Mouse (Mus musculus): ENCODE measurements around the gene Rnase10. TPM values are rescaled to one million over a fixed set of nuclear protein-coding genes. Genes with fewer than 3 reads are reported as not detected.
"Not testable (repeated sequence)": the region's sequence is repeated elsewhere in the genome, so short reads cannot be mapped to it uniquely, and the experiment has no call there.

The Rnase10 gene
- polyA plus RNA-seq, 1 experiment from 2014 or later, result 0.27 TPM

DNA sequence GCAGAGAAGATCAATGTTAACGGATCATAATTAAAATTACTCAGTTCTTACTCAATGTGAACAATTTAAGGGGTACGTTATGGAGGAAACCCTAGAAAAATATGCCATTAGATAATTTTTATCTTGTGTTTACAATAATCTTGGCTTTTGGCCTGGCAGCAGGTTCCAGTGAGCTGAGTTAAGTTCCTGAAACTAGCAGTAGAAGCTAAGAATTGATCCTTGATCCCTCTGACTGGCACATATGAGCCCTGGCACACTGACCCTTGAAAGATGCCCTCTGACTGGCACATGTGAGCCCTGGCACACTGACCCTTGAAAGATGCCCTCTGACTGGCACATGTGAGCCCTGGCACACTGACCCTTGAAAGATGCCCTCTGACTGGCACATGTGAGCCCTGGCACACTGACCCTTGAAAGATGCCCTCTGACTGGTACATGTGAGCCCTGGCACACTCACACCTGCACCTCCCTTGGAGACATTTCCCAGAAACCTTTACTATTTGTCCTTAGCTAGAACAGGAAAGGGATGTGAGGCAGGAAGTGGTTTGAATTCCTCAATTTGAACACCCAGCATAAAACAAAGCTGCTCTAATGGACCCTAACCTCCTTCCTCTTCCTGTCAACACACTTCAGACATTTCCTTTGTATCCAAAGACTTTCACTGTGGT lies 9.4 kb upstream of the Rnase10 start:
- Histone ChIP-seq H3K27ac (ENCODE audit: low read depth) (no peak overlapping the region), H3K27me3 (replicated peaks; ENCODE audit: control insufficient read depth, insufficient read depth, low read length) (no peaks in the 10 kb centered on the region), H3K36me3 (ENCODE audit: control insufficient read depth, insufficient read depth, low read length) (no peaks in the 10 kb centered on the region), H3K9ac (ENCODE audit: low read length) (no peak overlapping the region), H3K4me3 (ENCODE audit: low read depth, low read length) (no peak overlapping the region), H3K9me3 (ENCODE audit: control insufficient read depth, low read length) (no peaks in the 10 kb centered on the region), H3K4me2 (ENCODE audit: low read length) (no peak overlapping the region), H3K4me1 (replicated peaks; ENCODE audit: control insufficient read depth, insufficient read depth, low read length) (no peaks in the 10 kb centered on the region; the same call in 1 of the 2 replicates)
- no peak for ATAC-seq (replicated peaks; ENCODE audit: low FRiP score, low TSS enrichment, low read depth)
- DNase-seq (ENCODE audit: low spot score), result no peak
- 77% methylated on average over 2 of the region's 2 CpGs for WGBS

DNA sequence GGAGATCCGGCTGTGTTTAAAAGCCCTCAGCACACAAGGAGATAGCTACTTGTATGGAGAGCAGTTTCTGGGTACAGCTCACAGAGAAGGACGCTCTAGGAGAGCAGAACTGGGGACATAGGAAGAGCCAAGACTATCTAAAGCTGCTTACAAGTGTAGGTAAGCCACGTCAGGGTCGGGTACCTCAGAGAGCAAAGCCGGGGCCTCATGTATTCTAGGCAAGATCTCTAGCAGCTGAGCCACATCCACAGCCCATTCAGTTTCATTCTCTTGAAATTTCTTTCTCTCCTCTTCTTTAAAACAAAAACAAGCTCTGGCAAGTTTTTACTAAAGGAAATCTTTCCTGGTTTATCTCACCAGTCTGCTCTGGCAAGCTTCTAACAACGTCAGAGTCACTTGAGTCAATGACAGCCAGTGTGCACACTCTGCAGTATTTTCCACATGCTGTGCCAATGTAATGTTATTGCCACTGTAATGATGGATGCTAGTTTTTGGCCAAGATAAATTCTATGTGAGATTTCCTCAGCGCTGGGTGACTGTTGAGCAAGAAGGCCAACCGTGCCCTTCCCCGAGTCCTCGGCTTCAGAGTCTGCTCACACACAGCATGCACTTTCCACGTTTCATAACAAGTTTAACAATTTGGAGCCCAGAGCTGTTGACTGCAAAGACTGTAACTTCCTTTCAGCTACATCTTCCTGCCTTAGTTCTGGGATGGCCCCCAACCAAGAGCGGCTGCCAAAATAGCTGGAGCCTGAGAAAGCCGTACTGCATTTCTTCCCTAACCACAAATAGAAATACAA lies 563 bp downstream of the Rnase10 start:
- Histone ChIP-seq H3K4me3 (ENCODE audit: low read depth, low read length) (no peak overlapping the region), H3K9ac (ENCODE audit: low read length) (0 out of 2 replicates have a peak overlapping the region, but pooled peaks have one; percentile 8), H3K27ac (ENCODE audit: low read depth) (peak overlapping the region; percentile 88), H3K4me1 (replicated peaks; ENCODE audit: control insufficient read depth, insufficient read depth, low read length) (peaks cover 6% of the 10 kb centered on the region; the same call in 1 of the 2 replicates), H3K36me3 (ENCODE audit: control insufficient read depth, insufficient read depth, low read length) (no peaks in the 10 kb centered on the region), H3K4me2 (ENCODE audit: low read length) (peak overlapping the region; percentile 1; the same call in 1 of the 2 replicates), H3K9me3 (ENCODE audit: control insufficient read depth, low read length) (no peaks in the 10 kb centered on the region), H3K27me3 (replicated peaks; ENCODE audit: control insufficient read depth, insufficient read depth, low read length) (no peaks in the 10 kb centered on the region)
- WGBS, result 53% methylated on average over 13 of the region's 13 CpGs
- peak; percentile 56 for DNase-seq (ENCODE audit: low spot score)
- peak; percentile 78; the same call in 1 of the 2 replicates for ATAC-seq (replicated peaks; ENCODE audit: low FRiP score, low TSS enrichment, low read depth)

DNA sequence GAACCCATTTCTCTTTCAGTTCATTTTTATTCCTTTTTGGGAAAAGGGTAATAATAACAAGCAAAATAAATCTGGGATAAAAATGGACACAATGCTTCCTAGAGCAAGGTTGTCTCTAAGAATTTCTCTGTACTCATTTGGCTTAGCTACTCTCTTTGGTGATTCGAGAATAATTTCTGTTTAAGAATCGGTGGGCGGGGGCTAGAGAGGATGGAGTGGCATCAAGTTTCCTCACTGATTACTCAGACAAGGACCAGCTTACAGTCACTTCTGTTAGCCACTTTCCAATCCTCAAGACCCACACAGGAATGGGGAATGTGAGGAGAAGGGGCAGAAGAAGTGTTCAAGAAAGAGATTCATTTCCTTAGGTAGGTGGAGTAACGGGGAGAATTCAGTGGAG lies 1.2 kb downstream of the Rnase10 start:
- Histone ChIP-seq H3K4me3 (ENCODE audit: low read depth, low read length) (no peak overlapping the region), H3K27me3 (replicated peaks; ENCODE audit: control insufficient read depth, insufficient read depth, low read length) (no peaks in the 10 kb centered on the region), H3K36me3 (ENCODE audit: control insufficient read depth, insufficient read depth, low read length) (no peaks in the 10 kb centered on the region), H3K4me1 (replicated peaks; ENCODE audit: control insufficient read depth, insufficient read depth, low read length) (peaks cover 6% of the 10 kb centered on the region; the same call in 1 of the 2 replicates), H3K9me3 (ENCODE audit: control insufficient read depth, low read length) (no peaks in the 10 kb centered on the region), H3K4me2 (ENCODE audit: low read length) (peak overlapping the region; percentile 1; the same call in 1 of the 2 replicates), H3K27ac (ENCODE audit: low read depth) (peak overlapping the region; percentile 88), H3K9ac (ENCODE audit: low read length) (no peak overlapping the region)
- DNase-seq (ENCODE audit: low spot score) (no peak), ATAC-seq (replicated peaks; ENCODE audit: low FRiP score, low TSS enrichment, low read depth) (no peak)
- WGBS, result 80% methylated on average over 4 of the region's 4 CpGs

DNA sequence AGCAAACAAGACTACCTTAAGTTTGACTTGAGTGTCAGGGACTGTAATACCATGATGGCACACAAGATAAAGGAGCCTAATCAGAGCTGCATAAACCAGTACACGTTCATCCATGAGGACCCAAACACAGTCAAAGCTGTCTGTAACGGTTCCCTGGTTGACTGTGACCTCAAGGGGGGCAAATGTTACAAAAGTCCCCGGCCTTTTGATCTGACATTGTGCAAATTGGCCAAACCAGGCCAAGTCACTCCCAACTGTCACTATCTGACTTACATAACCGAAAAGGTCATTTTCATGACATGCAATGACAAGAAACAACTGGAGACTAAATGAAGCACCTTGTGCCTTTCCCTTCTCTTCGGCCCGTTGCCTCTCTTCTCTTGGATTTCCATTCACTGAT lies 2.0 kb downstream of the Rnase10 start:
- Histone ChIP-seq H3K9me3 (ENCODE audit: control insufficient read depth, low read length) (no peaks in the 10 kb centered on the region), H3K36me3 (ENCODE audit: control insufficient read depth, insufficient read depth, low read length) (no peaks in the 10 kb centered on the region), H3K27ac (ENCODE audit: low read depth) (peak overlapping the region; percentile 88; the same call in 1 of the 2 replicates), H3K4me2 (ENCODE audit: low read length) (no peak overlapping the region), H3K9ac (ENCODE audit: low read length) (no peak overlapping the region), H3K27me3 (replicated peaks; ENCODE audit: control insufficient read depth, insufficient read depth, low read length) (no peaks in the 10 kb centered on the region), H3K4me1 (replicated peaks; ENCODE audit: control insufficient read depth, insufficient read depth, low read length) (peaks cover 6% of the 10 kb centered on the region; the same call in 1 of the 2 replicates), H3K4me3 (ENCODE audit: low read depth, low read length) (no peak overlapping the region)
- ATAC-seq (replicated peaks; ENCODE audit: low FRiP score, low TSS enrichment, low read depth) (no peak), DNase-seq (ENCODE audit: low spot score) (no peak)
- WGBS, result 78% methylated on average over 6 of the region's 6 CpGs

GRCm38 (mm10) chr14:51014724-51015123 lies 7.2 kb downstream of the Rnase10 start:
- H3K4me3 ChIP-seq (ENCODE audit: low read depth, low read length); H3K27me3 ChIP-seq (replicated peaks; ENCODE audit: control insufficient read depth, insufficient read depth, low read length); H3K9me3 ChIP-seq (ENCODE audit: control insufficient read depth, low read length); H3K4me1 ChIP-seq (replicated peaks; ENCODE audit: control insufficient read depth, insufficient read depth, low read length); H3K4me2 ChIP-seq (ENCODE audit: low read length); H3K9ac ChIP-seq (ENCODE audit: low read length); DNase-seq (ENCODE audit: low spot score); H3K27ac ChIP-seq (ENCODE audit: low read depth); ATAC-seq (replicated peaks; ENCODE audit: low FRiP score, low TSS enrichment, low read depth); H3K36me3 ChIP-seq (ENCODE audit: control insufficient read depth, insufficient read depth, low read length): not testable (repeated sequence)
- 73% methylated on average over 3 of the region's 3 CpGs for WGBS

- Histone ChIP-seq H3K4me1 (replicated peaks; ENCODE audit: control insufficient read depth, insufficient read depth, low read length) (no peaks in the 10 kb centered on the region), H3K9ac (ENCODE audit: low read length) (no peak overlapping the region), H3K9me3 (ENCODE audit: control insufficient read depth, low read length) (no peaks in the 10 kb centered on the region), H3K4me3 (ENCODE audit: low read depth, low read length) (no peak overlapping the region), H3K36me3 (ENCODE audit: control insufficient read depth, insufficient read depth, low read length) (no peaks in the 10 kb centered on the region), H3K27ac (ENCODE audit: low read depth) (no peak overlapping the region), H3K4me2 (ENCODE audit: low read length) (no peak overlapping the region), H3K27me3 (replicated peaks; ENCODE audit: control insufficient read depth, insufficient read depth, low read length) (no peaks in the 10 kb centered on the region)
- DNase-seq (ENCODE audit: low spot score) (no peak), ATAC-seq (replicated peaks; ENCODE audit: low FRiP score, low TSS enrichment, low read depth) (no peak)
Measured at GRCm38 (mm10) chr14:51015780-51016179, 8.2 kb downstream of the Rnase10 start.

DNA sequence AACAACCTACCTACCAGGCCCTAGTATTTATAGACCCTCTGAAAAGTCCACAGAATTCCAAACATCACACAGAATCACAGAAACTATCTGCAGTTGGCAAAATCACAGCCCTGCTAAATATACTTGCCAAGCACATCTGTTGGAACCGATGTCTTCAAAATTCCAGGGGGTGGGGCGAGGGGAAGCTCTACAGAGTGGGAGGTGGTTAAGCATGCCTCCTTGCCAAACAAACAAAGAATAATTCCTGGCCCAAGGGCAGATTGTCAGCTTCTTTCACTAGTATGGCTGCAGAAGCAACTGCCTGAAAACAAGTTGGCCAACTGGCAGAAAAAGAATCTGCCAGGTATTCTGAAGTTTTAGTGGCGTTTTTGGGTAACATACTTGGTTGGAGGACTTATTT lies 9.7 kb downstream of the Rnase10 start:
- ATAC-seq (replicated peaks; ENCODE audit: low FRiP score, low TSS enrichment, low read depth) (no peak), DNase-seq (ENCODE audit: low spot score) (no peak)
- no peaks in the 10 kb centered on the region for H3K27me3 ChIP-seq (replicated peaks; ENCODE audit: control insufficient read depth, insufficient read depth, low read length)
- no peak overlapping the region for H3K9ac ChIP-seq (ENCODE audit: low read length)
- no peak overlapping the region for H3K27ac ChIP-seq (ENCODE audit: low read depth)
- H3K4me1 ChIP-seq (replicated peaks; ENCODE audit: control insufficient read depth, insufficient read depth, low read length), result no peaks in the 10 kb centered on the region
- 53% methylated on average over 3 of the region's 3 CpGs for WGBS
- H3K4me3 ChIP-seq (ENCODE audit: low read depth, low read length), result no peak overlapping the region
- H3K4me2 ChIP-seq (ENCODE audit: low read length), result no peak overlapping the region
- no peaks in the 10 kb centered on the region for H3K36me3 ChIP-seq (ENCODE audit: control insufficient read depth, insufficient read depth, low read length)
- H3K9me3 ChIP-seq (ENCODE audit: control insufficient read depth, low read length), result no peaks in the 10 kb centered on the region

DNA sequence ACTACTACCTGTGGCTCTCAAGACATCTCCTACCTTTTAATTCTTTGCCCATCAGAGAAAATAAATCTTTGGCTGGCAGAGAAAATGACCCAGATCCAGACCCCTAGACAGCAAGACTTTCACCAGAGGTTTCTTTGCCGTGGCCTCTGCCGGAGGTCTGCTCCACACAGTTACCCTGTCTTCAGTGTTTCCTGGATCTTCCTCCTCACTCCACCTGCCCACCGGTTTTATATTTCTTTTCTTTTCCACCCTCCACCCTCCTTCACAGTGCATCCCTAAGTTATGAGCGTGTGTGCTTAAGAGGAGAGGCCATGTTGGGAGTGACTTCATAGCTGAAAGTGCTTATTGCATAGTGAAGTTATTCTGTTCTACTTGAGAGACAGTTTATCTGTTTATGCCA lies 15.9 kb downstream of the Rnase10 start:
- no peak overlapping the region for H3K9ac ChIP-seq (ENCODE audit: low read length)
- H3K36me3 ChIP-seq (ENCODE audit: control insufficient read depth, insufficient read depth, low read length), result no peaks in the 10 kb centered on the region
- 76% methylated on average over 4 of the region's 4 CpGs for WGBS
- H3K4me1 ChIP-seq (replicated peaks; ENCODE audit: control insufficient read depth, insufficient read depth, low read length), result no peaks in the 10 kb centered on the region
- no peak overlapping the region for H3K27ac ChIP-seq (ENCODE audit: low read depth)
- no peak for ATAC-seq (replicated peaks; ENCODE audit: low FRiP score, low TSS enrichment, low read depth)
- H3K27me3 ChIP-seq (replicated peaks; ENCODE audit: control insufficient read depth, insufficient read depth, low read length), result no peaks in the 10 kb centered on the region
- no peak overlapping the region for H3K4me2 ChIP-seq (ENCODE audit: low read length)
- no peak for DNase-seq (ENCODE audit: low spot score)
- H3K9me3 ChIP-seq (ENCODE audit: control insufficient read depth, low read length), result no peaks in the 10 kb centered on the region
- no peak overlapping the region for H3K4me3 ChIP-seq (ENCODE audit: low read depth, low read length)
